Mouse (Mus musculus) lung, embryonic 14.5 days (tissue): ENCODE results near the gene Rac3. TPM values are rescaled to one million over a fixed set of nuclear protein-coding genes. Genes with fewer than 3 reads are reported as not detected.
A peak's percentile ranks its signal among the peaks of the same experiment; 100 is the strongest.
"Not testable (repeated sequence)": the region's sequence is repeated elsewhere in the genome, so short reads cannot be mapped to it uniquely, and the experiment has no call there.

ENCODE experiments used
- ATAC-seq: fragments of 200-750 bp; cut with Nextera tagmentation; 2 replicates; pipeline ENCODE4 v1.8.0; 2017; ENCODE audit warnings: mild to moderate bottlenecking, moderate TSS enrichment, moderate library complexity; ENCODE audit not compliant: insufficient read depth
- DNase-seq: peaks from one replicate; pipeline ENCODE4 v3.0.0-alpha.2; 2015
- H3K27ac ChIP-seq: fragments of 300-500 bp; sonication (generic); 2 replicates; pipeline ENCODE4 v1.5.1; 2014; ENCODE audit warnings: low read depth, mild to moderate bottlenecking, moderate library complexity
- H3K27me3 ChIP-seq: fragments of 300-500 bp; sonication (generic); 2 replicates; pipeline ENCODE4 v1.6.1; 2014; ENCODE audit warnings: low read length, control low read depth; ENCODE audit not compliant: insufficient read depth
- H3K36me3 ChIP-seq: fragments of 300-500 bp; sonication (generic); 2 replicates; pipeline ENCODE4 v1.6.1; 2014; ENCODE audit warnings: control low read depth; ENCODE audit not compliant: insufficient read depth
- H3K4me1 ChIP-seq: fragments of 300-500 bp; sonication (generic); 2 replicates; pipeline ENCODE4 v1.6.1; 2014; ENCODE audit warnings: antibody characterized with exemption, control low read depth; ENCODE audit not compliant: insufficient read depth
- H3K4me2 ChIP-seq: fragments of 300-500 bp; sonication (generic); 2 replicates; pipeline ENCODE4 v1.6.1; 2014; ENCODE audit warnings: mild to moderate bottlenecking
- H3K4me3 ChIP-seq: fragments of 300-500 bp; sonication (generic); 2 replicates; pipeline ENCODE4 v1.5.1; 2014; ENCODE audit warnings: low read depth, low read length
- H3K9ac ChIP-seq: fragments of 300-500 bp; sonication (generic); 2 replicates; pipeline ENCODE4 v1.6.1; 2014
- H3K9me3 ChIP-seq: fragments of 300-500 bp; sonication (generic); 2 replicates; pipeline ENCODE4 v1.6.1; 2016; ENCODE audit warnings: low read depth, low read length, control low read depth
- CTCF ChIP-seq: IDR thresholded peaks from 2 replicates; pipeline ENCODE4 v1.5.1; 2016; ENCODE audit warnings: antibody characterized with exemption, low read depth
- WGBS: fragments of 180-500 bp; shearing (Covaris S2); extraction: QIAGEN DNeasy Blood & Tissue Kit; methylation state at CpG from one replicate; pipeline ENCODE4 v1.1.7; 2014; 5-methylcytosine and 5-hydroxymethylcytosine counted together
- polyA plus RNA-seq: library from polyadenylated mRNA; unstranded; fragments of >200 nt; fragmentation: Nextera tagmentation; extraction: Ambion mirVana; gene quantifications from 2 replicates; pipeline ENCODE4 v1.2.1, GENCODE M21; 2014

The Rac3 gene
- polyA plus RNA-seq, 1 experiment from 2014 or later = 10.3 TPM

- Histone ChIP-seq H3K4me1 (0 out of 2 replicates have a peak, but pooled peaks cover 5% of the 10 kb centered on the region), H3K9me3 (no peaks in the 10 kb centered on the region), H3K27ac (no peak overlapping the region), H3K36me3 (peaks cover 23% of the 10 kb centered on the region), H3K4me2 (peak overlapping the region; percentile 99), H3K9ac (no peak overlapping the region), H3K27me3 (no peaks in the 10 kb centered on the region), H3K4me3 (no peak overlapping the region)
- ATAC-seq (no peak), DNase-seq (no peak)
- TF ChIP-seq CTCF = no peak
- WGBS = 83% methylated on average over 11 of the region's 11 CpGs
Observed at GRCm38 (mm10) chr11:120722761-120723382, 1.6 kb downstream of the Rac3 start.

DNA sequence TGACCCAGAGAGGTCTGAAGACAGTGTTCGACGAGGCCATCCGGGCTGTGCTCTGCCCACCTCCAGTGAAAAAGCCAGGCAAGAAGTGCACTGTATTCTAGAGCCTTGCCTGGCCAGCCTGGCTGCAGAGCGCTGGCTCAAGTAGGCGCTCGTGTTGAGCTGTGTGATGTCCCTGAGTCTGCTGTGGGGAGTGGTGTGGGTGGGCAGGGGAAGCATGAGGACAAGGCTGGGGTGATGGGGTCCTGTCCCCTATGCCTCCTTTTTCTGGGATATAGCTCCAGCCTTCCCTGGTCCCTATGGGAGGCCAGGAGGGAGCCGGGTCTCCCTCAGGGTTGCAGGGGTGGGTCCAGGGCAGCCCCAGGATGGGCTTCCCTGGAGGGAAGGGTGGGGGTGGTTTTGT lies 2.2 kb downstream of the Rac3 start:
- Histone ChIP-seq H3K27me3 (no peaks in the 10 kb centered on the region), H3K4me1 (0 out of 2 replicates have a peak, but pooled peaks cover 5% of the 10 kb centered on the region)
- 84% methylated on average over 7 of the region's 7 CpGs for WGBS

DNA sequence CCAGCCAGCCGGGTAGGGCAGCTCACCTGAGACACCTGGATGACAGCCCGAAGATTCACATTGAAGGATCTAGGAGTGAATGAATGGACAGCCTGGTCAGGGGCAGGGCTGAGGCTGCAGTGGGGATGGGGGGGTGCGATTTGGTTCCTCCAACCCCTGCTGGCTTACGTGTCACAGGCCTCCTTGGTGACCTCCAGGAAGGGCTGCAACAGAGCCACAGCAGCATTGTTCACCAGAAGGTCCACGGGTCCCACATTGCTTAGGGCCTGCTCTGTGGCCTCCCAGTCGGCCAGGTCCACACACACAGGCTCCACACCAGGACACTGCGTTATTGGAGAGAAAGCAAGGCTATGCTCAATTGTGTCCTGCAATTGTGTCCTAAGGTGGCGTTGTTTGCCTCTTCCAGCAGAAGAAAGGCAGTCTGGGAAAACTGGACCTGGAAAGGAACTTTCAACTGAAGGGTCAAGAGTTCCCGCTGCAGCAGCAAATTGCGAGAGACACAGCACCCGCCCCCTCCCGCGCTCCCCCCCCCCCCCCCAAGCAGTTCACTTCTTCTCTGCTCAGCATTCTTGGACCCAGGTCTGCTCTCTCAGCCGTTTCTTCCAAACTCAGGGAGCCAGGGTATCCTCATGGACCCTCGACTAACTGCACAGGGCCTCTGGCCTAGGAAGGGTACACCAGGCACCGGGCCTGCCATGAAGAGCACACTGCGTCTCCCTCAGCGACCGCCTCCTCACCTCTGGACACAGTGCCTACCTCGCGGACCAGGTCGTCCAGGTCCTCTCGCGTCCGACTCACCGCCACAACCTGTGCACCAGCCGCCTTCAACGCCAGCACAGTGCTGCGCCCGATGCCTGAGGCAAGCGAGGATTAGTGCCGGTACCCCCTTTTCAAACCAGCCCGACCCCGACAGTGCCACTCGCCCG lies 5.2 kb downstream of the Rac3 start:
- H3K4me2 ChIP-seq = peak overlapping the region; percentile 84
- H3K27ac ChIP-seq = 0 out of 2 replicates have a peak overlapping the region, but pooled peaks have one; percentile 12
- H3K9me3 ChIP-seq = no peaks in the 10 kb centered on the region
- no peaks in the 10 kb centered on the region for H3K27me3 ChIP-seq
- 16% methylated on average over 36 of the region's 36 CpGs for WGBS
- no peak for DNase-seq
- peak overlapping the region; percentile 58 for H3K4me3 ChIP-seq
- 0 out of 2 replicates have a peak, but pooled peaks cover 2% of the 10 kb centered on the region for H3K4me1 ChIP-seq
- ATAC-seq = peak; percentile 49
- H3K9ac ChIP-seq = peak overlapping the region; percentile 58
- TF ChIP-seq CTCF = no peak
- no peaks in the 10 kb centered on the region for H3K36me3 ChIP-seq

More for the DNA sequence above, 2.2 kb downstream of the Rac3 start:
- H3K4me2 ChIP-seq = no peak overlapping the region
- DNase-seq (no peak), ATAC-seq (no peak)
- H3K27ac ChIP-seq = no peak overlapping the region
- H3K9me3 ChIP-seq = no peaks in the 10 kb centered on the region
- H3K4me3 ChIP-seq = no peak overlapping the region
- TF ChIP-seq CTCF = no peak
- no peak overlapping the region for H3K9ac ChIP-seq
- peaks cover 16% of the 10 kb centered on the region for H3K36me3 ChIP-seq

DNA sequence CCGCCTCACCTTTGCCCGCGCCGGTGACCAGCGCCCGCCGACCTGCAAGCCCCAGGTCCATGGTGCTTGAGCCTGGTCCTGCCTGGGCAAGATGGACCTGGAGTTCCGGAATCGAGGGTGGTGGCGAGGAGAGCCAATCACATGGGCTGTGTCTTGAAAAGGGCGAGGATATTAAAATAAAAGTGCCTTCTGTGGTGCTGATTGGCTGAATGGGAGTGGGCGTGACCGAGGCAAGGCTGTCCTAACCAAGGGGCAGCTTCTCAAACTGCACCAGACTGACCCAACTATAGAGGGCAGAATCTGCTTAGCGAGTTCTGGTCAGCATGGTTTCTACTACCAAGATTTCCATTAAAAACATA lies 5.9 kb downstream of the Rac3 start, which contains the start of gene Dcxr:
Gene Dcxr (minus strand): TSS at position 113 of the 359 bp plus-strand sequence.
- peak; percentile 67 for TF ChIP-seq CTCF
- H3K4me1 ChIP-seq = 0 out of 2 replicates have a peak, but pooled peaks cover 2% of the 10 kb centered on the region
- peak within 1 kb of the TSS; percentile 58 for H3K4me3 ChIP-seq
- H3K27me3 ChIP-seq = no peaks in the 10 kb centered on the region
- WGBS = 1% methylated on average over 14 of the region's 14 CpGs
- peak within 1 kb of the TSS; percentile 58 for H3K9ac ChIP-seq
- H3K4me2 ChIP-seq = peak within 1 kb of the TSS; percentile 84
- H3K36me3 ChIP-seq = no peaks in the 10 kb centered on the region
- ATAC-seq = peak; percentile 89
- no peaks in the 10 kb centered on the region for H3K9me3 ChIP-seq
- 0 out of 2 replicates have a peak within 1 kb of the TSS, but pooled peaks have one; percentile 12 for H3K27ac ChIP-seq
- DNase-seq = peak; percentile 94

- Histone ChIP-seq H3K9me3 (no peaks in the 10 kb centered on the region), H3K4me3 (no peak overlapping the region), H3K9ac (no peak overlapping the region), H3K36me3 (no peaks in the 10 kb centered on the region), H3K4me2 (peak overlapping the region; percentile 84), H3K27me3 (no peaks in the 10 kb centered on the region), H3K27ac (no peak overlapping the region), H3K4me1 (0 out of 2 replicates have a peak, but pooled peaks cover 2% of the 10 kb centered on the region)
- no peak for TF ChIP-seq CTCF
- 62% methylated on average over 12 of the region's 12 CpGs for WGBS
- ATAC-seq (no peak), DNase-seq (no peak)
Observed at GRCm38 (mm10) chr11:120727564-120727963, 6.3 kb downstream of the Rac3 start.

GRCm38 (mm10) chr11:120728530-120729240 lies 7.4 kb downstream of the Rac3 start:
- Histone ChIP-seq H3K9me3 (no peaks in the 10 kb centered on the region), H3K27ac (no peak overlapping the region), H3K4me1 (0 out of 2 replicates have a peak, but pooled peaks cover 2% of the 10 kb centered on the region), H3K4me2 (no peak overlapping the region), H3K9ac (no peak overlapping the region; the same call in 1 of the 2 replicates), H3K4me3 (no peak overlapping the region), H3K27me3 (no peaks in the 10 kb centered on the region), H3K36me3 (no peaks in the 10 kb centered on the region)
- TF ChIP-seq CTCF = no peak
- WGBS = 68% methylated on average over 11 of the region's 11 CpGs
- DNase-seq (no peak), ATAC-seq (no peak)

DNA sequence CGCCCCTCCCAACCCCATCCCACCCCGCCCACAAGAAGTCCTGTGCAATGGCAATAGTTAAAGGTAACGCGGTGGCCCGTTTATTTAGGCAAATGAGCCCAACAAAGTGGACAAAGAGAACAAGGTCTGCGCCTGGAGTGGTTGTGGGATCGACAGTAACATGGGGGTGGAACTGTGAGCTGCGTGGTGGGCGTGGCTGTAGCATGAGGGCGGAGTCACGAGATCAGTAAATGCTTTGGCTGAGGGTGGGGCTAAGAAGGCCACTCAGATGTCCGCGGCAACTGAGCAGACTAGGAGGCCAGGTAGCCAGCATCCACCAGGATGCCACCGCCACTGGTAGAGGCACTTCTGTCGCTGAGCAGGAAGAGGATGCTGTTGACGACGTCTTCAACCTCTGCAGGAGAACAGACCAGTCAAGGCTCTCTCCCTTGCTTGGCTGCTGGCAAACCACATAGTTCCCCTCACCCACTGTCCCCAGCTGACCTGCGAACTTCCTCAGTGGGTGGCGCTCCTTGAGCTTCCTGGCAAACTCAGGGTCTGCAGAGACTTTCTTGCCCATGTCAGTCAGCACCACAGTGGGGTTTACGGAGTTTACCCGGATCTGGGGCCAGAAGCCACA lies 8.3 kb downstream of the Rac3 start:
- H3K36me3 ChIP-seq, H3K9ac ChIP-seq, H3K4me1 ChIP-seq, H3K27me3 ChIP-seq, H3K27ac ChIP-seq, H3K9me3 ChIP-seq: not testable (repeated sequence)
- H3K4me2 ChIP-seq = peak overlapping the region; percentile 48
- DNase-seq (peak; percentile 83), ATAC-seq (0 out of 2 replicates have a peak, but pooled peaks have one; percentile 22)
- WGBS = 2% methylated on average over 18 of the region's 21 CpGs
- H3K4me3 ChIP-seq = peak overlapping the region; percentile 14; the same call in 1 of the 2 replicates
